Mouse (Mus musculus): Measurements from ENCODE around the gene Phf5a.

Phf5a gene

GRCm38 (mm10) chr15:81848301-81848700, 23.4 kb downstream of the Phf5a start:
- peak; percentile 73 for DNase-seq (ENCODE audit: low read depth, low spot score)

DNA sequence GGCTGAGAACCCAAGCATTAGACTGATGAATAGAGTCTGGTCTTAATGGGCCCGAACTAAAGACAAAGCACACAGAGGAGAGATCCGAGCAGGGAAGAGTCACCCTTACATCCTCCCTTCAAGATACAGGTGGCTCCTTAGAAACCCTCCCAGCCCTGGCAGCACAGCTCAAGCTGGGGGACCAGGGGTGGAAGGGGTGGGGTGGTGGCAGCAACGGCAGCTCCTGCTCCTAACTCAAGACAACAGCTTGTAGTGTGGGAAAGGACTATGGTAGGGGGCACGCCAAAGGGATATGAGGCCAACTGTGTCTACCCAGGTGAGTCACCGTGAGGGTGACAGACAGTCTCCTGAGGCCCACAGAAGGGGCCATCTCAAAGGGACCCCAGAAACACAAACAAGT, 23.9 kb downstream of the Phf5a start:
- no peak for DNase-seq (ENCODE audit: low read depth, low spot score)

DNA sequence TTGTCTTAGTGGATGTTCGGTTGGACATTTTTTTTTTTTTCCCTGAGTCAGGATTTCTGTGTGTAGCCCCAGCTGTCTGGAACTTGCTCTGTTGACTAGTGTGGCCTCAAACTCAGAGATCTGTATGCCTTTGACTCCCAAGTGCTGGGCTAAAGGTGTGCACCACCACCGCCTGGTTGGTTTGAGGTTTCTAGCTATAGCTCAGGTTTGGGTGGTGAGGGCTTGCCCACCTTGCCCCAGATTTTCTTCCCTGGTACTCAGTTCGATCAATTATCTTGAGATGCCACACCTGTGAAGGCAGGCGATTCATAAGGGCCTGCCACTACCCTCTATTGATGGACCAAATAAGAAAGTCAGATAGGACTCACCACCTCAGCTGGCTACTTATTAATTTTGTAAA, 24.6 kb downstream of the Phf5a start:
- DNase-seq (ENCODE audit: low read depth, low spot score), result no peak

DNA sequence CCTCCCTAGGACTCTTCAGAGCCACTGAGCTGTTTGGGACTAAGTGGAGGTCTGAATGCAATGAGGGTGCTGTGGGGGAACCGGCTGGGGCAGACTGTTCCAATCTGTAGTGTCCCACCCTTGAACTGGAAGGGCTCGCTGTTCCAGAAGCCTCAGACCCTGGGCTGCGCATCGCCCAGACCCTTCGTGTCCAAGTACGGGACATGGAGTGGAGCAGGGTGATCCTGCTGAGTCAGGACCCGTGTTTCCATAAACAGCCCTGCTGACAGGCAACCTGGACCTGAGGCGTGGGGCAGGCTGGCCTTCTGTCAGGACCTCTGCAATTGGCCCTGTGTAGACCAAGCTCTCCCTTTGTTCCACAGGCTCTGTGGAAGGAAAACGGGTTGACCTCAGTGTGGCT, 25.0 kb downstream of the Phf5a start:
- peak; percentile 85 for DNase-seq (ENCODE audit: low read depth, low spot score)

GRCm38 (mm10) chr15:81845724-81846123, 26.0 kb downstream of the Phf5a start:
- peak; percentile 95 for DNase-seq (ENCODE audit: low read depth, low spot score)

GRCm38 (mm10) chr15:81845033-81845625, 26.6 kb downstream of the Phf5a start:
- no peak for DNase-seq (ENCODE audit: low read depth, low spot score)

GRCm38 (mm10) chr15:81842275-81842674, 29.4 kb downstream of the Phf5a start:
- no peak for DNase-seq (ENCODE audit: low read depth, low spot score)

GRCm38 (mm10) chr15:81840306-81840705, 31.4 kb downstream of the Phf5a start:
- no peak for DNase-seq (ENCODE audit: low read depth, low spot score)

DNA sequence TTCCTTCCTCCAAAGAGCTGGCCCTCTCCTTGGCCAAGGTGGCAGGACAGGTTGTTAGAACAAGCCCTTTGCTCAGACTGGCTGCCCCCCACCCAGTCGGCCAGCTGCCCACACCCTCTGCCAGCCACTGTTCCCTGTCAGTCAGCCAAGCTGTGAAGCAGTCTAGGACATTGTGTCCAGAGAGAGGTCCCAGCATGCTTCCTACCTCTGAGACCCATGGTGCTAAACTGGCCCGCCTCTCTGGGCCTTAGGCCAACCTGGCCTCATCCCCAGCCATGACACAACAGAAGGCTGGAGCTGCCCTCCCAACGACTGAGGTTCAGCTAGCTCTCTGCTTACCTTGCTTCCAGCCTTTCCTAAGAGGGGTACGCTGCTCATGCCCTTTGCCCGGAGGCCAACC, 32.1 kb downstream of the Phf5a start:
- peak; percentile 98 for DNase-seq (ENCODE audit: low read depth, low spot score)

- peak; percentile 73 for DNase-seq (ENCODE audit: low read depth, low spot score)
These were observed 33.0 kb downstream of the Phf5a start for GRCm38 (mm10) chr15:81838554-81839235.

GRCm38 (mm10) chr15:81836966-81837920, 34.5 kb downstream of the Phf5a start:
- DNase-seq (ENCODE audit: low read depth, low spot score), result no peak

DNA sequence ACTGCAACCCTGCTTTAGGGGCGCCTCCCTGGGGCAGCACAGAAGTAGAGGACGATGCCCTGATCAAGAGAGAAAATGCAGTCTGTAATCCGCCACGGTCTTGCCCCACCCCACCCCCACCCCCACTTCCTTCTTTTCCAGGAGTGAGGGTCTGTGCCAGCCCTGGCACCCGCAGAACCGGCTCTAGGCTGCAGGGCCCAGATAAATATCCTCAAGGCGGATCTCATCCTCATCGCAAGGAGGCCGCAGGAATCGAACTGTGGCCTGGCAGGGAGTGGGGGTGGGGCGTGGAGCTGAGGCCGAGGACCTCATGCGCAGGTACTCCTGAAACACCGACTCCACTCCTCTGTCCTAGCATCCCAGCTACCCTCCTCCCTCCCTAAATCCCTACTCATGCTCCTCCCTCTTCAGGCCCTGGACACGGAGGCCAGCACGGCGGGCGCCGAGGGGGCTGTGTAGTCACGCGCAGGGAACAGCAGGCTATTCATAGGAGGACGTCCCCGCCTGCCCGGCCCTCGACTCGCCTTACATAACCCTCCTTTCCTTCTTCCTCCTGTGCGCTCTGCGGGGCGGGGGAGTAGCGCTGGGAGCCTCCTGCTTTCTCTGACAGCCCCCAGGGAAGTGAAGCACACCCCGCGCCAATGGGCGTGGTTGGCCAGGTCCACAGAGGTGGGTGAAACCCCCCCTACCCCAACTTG, 35.4 kb downstream of the Phf5a start:
- DNase-seq (ENCODE audit: low read depth, low spot score), result peak; percentile 98

DNA sequence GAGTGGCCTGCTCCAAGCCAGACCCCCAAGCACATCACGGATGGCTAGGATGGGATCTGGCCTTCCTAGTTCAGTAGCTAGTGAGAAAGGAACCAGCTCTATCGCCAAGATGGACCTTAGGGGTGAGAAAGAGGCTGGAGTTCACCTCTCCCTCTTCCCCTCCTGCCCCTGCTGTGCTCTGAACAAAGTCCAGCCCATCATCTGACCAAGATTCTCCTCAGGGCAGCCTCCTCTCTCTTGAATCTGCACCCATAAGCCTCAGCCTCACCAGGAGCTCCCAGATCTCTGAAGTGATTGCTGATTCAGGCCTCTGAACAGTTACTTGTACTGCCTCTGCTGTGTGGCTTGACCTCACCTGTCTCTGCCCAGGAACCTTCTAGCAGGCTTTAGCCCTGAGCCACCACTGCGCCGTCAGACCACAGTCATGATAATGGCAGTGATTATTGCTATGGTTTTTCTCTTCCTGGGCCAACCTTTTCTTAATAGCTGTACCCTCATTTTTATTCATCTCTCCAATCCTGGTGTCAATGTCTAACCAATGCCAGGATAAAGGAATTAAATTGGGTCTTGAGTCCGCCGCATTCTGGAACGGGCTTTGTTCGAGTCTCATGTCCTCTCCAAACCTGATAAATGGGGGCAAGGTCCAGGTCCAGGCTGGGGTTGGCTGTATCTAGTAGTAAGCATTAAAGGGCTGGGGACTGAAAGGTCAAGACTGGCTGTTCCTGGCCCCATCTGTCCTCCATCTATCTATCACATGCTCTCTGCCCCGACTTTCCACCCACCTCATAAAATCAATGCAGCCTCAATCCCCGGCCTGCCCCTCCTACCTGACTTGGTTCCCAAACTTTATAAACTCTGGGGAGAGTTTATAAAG, 36.5 kb downstream of the Phf5a start:
- peak; percentile 78 for DNase-seq (ENCODE audit: low read depth, low spot score)

GRCm38 (mm10) chr15:81834171-81834841, 37.4 kb downstream of the Phf5a start:
- DNase-seq (ENCODE audit: low read depth, low spot score), result peak; percentile 97

DNA sequence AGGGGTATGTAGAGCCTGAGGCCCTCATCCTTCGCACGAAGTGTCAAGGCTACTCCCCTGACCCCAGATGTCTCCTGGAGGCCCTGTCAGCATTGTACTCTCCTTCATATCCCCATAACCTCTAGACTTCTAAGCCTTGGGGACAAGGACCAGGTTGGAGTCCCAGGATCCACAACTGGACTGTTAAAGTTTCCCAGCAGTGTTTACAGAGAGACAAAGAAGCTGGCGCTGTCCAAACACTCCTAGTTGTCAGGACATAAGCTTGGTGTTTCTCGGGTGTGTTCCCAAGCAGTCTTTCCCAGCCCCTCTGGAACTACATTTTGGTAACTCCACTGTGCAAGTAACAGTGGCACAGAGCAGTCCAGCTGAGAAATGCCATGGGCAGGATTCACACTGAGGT, 38.2 kb downstream of the Phf5a start:
- no peak for DNase-seq (ENCODE audit: low read depth, low spot score)

GRCm38 (mm10) chr15:81832219-81832618, 39.5 kb downstream of the Phf5a start:
- no peak for DNase-seq (ENCODE audit: low read depth, low spot score)

DNA sequence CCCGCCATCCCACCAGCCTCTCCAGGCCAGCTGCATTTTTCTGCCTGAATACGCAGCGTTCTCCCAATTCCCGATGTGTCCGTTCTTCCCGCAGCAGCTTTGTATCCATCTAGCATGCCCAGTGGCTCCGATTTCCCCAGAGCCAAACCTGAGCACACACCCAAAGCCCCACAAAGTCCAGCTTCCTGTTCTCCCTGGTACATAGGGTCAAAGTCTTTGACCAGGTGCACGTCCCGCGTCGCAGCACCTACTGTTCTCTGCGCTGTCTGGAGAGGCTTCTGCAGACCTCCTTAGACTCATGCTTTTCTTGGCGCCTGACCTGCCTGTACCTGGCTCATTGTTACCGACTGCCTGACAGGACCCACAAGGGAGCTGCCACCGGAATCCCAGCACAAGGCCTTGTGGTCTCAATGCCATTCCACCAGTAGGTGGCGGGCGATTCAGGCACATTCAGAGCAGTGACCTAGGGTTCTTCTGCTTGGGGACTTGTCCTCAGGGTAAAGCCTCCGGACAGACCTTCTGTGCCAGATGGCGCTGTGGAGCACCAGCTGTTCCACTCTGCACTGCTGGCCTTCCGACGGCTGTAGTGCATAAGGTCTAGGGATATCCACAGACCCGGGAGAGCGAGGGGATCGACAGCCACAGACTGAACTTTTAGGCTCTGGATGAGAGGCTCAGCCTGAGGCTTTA, 40.4 kb downstream of the Phf5a start:
- peak; percentile 97 for DNase-seq (ENCODE audit: low read depth, low spot score)

DNA sequence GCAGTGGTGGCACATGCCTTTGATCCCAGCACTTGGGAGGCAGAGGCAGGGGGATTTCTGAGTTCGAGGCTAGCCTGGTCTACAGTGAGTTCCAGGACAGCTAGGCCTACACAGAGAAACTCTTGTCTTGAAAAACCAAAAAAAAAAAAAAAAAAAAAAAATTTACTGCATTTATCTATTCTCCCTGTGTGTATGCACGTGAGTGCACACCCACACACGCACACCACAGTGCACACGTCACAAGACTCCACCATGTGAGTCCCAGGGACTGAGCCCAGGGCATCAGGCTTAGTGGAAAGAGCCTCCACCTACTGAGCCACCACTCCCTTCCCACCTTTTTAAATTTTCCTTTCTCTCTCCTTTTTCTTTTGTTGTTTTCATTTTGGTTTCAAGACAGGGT, 41.2 kb downstream of the Phf5a start:
- DNase-seq (ENCODE audit: low read depth, low spot score), result no peak

GRCm38 (mm10) chr15:81829208-81829580, 42.5 kb downstream of the Phf5a start:
- DNase-seq (ENCODE audit: low read depth, low spot score), result no peak
